Mouse (Mus musculus) R1 (cell line): ENCODE data around the gene Prf1.
A peak's percentile ranks its signal among the peaks of the same experiment; 100 is the strongest.

Experiments used
- DNase-seq: peaks from one replicate; pipeline ENCODE4 v3.0.0-alpha.2; 2018; ENCODE audit warnings: low read depth, low spot score

The Prf1 gene

GRCm38 (mm10) chr10:61297477-61297876 is at the start of gene Prf1:
TSS of gene Prf1 (plus strand) at chr10:61297833.
- DNase-seq, result no peak

GRCm38 (mm10) chr10:61248596-61249114 is 49.0 kb upstream of the Prf1 start:
- DNase-seq, result peak; percentile 66

- DNase-seq, result peak; percentile 42
Measured at GRCm38 (mm10) chr10:61249951-61250350, 47.7 kb upstream of the Prf1 start.

GRCm38 (mm10) chr10:61254761-61255160 is 42.9 kb upstream of the Prf1 start:
- DNase-seq, result no peak

- no peak for DNase-seq
Measured at GRCm38 (mm10) chr10:61255190-61255589, 42.4 kb upstream of the Prf1 start.

- DNase-seq, result no peak
Measured at GRCm38 (mm10) chr10:61256665-61257064, 41.0 kb upstream of the Prf1 start.

- DNase-seq, result no peak
Measured at GRCm38 (mm10) chr10:61258131-61258530, 39.5 kb upstream of the Prf1 start.

GRCm38 (mm10) chr10:61261229-61262156 is 36.1 kb upstream of the Prf1 start:
- no peak for DNase-seq

GRCm38 (mm10) chr10:61263606-61264005 is 34.0 kb upstream of the Prf1 start:
- no peak for DNase-seq

- no peak for DNase-seq
Measured at GRCm38 (mm10) chr10:61267378-61267777, 30.3 kb upstream of the Prf1 start.

GRCm38 (mm10) chr10:61272089-61272626 is 25.5 kb upstream of the Prf1 start:
- no peak for DNase-seq

- peak; percentile 59 for DNase-seq
Measured at GRCm38 (mm10) chr10:61272631-61273030, 25.0 kb upstream of the Prf1 start.

GRCm38 (mm10) chr10:61273081-61273843 is 24.4 kb upstream of the Prf1 start, which contains the start of gene Adamts14:
TSS of gene Adamts14 (minus strand) at chr10:61273438.
- DNase-seq, result peak; percentile 68

GRCm38 (mm10) chr10:61273844-61274215 is 23.8 kb upstream of the Prf1 start:
- DNase-seq, result no peak

- DNase-seq, result no peak
Measured at GRCm38 (mm10) chr10:61274532-61274931, 23.1 kb upstream of the Prf1 start.

- peak; percentile 81 for DNase-seq
Measured at GRCm38 (mm10) chr10:61275669-61276110, 21.9 kb upstream of the Prf1 start.

- no peak for DNase-seq
Measured at GRCm38 (mm10) chr10:61277051-61277450, 20.6 kb upstream of the Prf1 start.

GRCm38 (mm10) chr10:61277918-61278674 is 19.5 kb upstream of the Prf1 start:
- no peak for DNase-seq

- DNase-seq, result no peak
Measured at GRCm38 (mm10) chr10:61281115-61281514, 16.5 kb upstream of the Prf1 start.

- no peak for DNase-seq
Measured at GRCm38 (mm10) chr10:61284309-61284708, 13.3 kb upstream of the Prf1 start.

- DNase-seq, result no peak
Measured at GRCm38 (mm10) chr10:61285271-61285670, 12.4 kb upstream of the Prf1 start.
